Mouse (Mus musculus) testis, adult 2 months (tissue): ENCODE measurements at regions not wholly inside any gene's neighbourhood (a gene's known extent, or its start where the extent isn't known, plus 50 kb on each side); places are given as distances from the start of the nearest gene placed in this dataset.
"Not testable (repeated sequence)": the region's sequence is repeated elsewhere in the genome, so short reads cannot be mapped to it uniquely, and the experiment has no call there.

ENCODE experiments used
- H3K27ac ChIP-seq: fragments of 200-500 bp; 2 replicates; pipeline ENCODE4 v1.5.1; 2012; ENCODE audit warnings: low read depth, low read length; ENCODE audit not compliant: control insufficient read depth, insufficient read depth
- H3K27me3 ChIP-seq: fragments of 200-500 bp; 2 replicates; pipeline ENCODE4 v1.6.1; 2012; ENCODE audit warnings: mild to moderate bottlenecking, low read length, moderate library complexity; ENCODE audit not compliant: control insufficient read depth, insufficient read depth
- H3K36me3 ChIP-seq: fragments of 200-500 bp; 2 replicates; pipeline ENCODE4 v1.6.1; 2012; ENCODE audit warnings: mild to moderate bottlenecking, low read length; ENCODE audit not compliant: control insufficient read depth, insufficient read depth
- H3K4me1 ChIP-seq: fragments of 200-500 bp; 2 replicates; pipeline ENCODE4 v1.6.1; 2012; ENCODE audit warnings: low read length; ENCODE audit not compliant: control insufficient read depth, insufficient read depth
- H3K4me3 ChIP-seq: fragments of 200-500 bp; 2 replicates; pipeline ENCODE4 v1.5.1; 2012; ENCODE audit warnings: low read depth, mild to moderate bottlenecking, low read length, moderate library complexity, mixed read lengths; ENCODE audit not compliant: control insufficient read depth
- CTCF ChIP-seq: fragments of 200-500 bp; IDR thresholded peaks from 2 replicates; pipeline ENCODE4 v1.5.1; 2012; ENCODE audit warnings: low read depth, mild to moderate bottlenecking, inconsistent platforms, low read length, moderate library complexity; ENCODE audit not compliant: control insufficient read depth, insufficient read depth, insufficient replicate concordance
- POLR2A ChIP-seq: fragments of 200-500 bp; IDR thresholded peaks from 2 replicates; pipeline ENCODE4 v1.6.1; 2012; ENCODE audit warnings: low read depth, mild to moderate bottlenecking, inconsistent platforms, low read length, moderate library complexity; ENCODE audit not compliant: control insufficient read depth

- no peak for TF ChIP-seq POLR2A
- no peak for TF ChIP-seq CTCF
- H3K4me1 ChIP-seq, result no peaks in the 10 kb centered on the region
- no peak overlapping the region for H3K27ac ChIP-seq
- no peaks in the 10 kb centered on the region for H3K27me3 ChIP-seq
- no peaks in the 10 kb centered on the region for H3K36me3 ChIP-seq
- H3K4me3 ChIP-seq, result no peak overlapping the region
Measured at GRCm38 (mm10) chr11:111996395-111996794, 785.6 kb upstream of the Sox9 start.

- H3K36me3 ChIP-seq, H3K27me3 ChIP-seq, H3K27ac ChIP-seq, H3K4me3 ChIP-seq, H3K4me1 ChIP-seq: not testable (repeated sequence)
Measured at GRCm38 (mm10) chr11:112010848-112011247, 771.2 kb upstream of the Sox9 start.

- no peaks in the 10 kb centered on the region for H3K27me3 ChIP-seq
- H3K4me3 ChIP-seq, result no peak overlapping the region
- H3K4me1 ChIP-seq, result no peaks in the 10 kb centered on the region
- H3K27ac ChIP-seq, result no peak overlapping the region
- no peaks in the 10 kb centered on the region for H3K36me3 ChIP-seq
- no peak for TF ChIP-seq POLR2A
- no peak for TF ChIP-seq CTCF
Measured at GRCm38 (mm10) chr11:112017906-112018305, 764.1 kb upstream of the Sox9 start.

- Histone ChIP-seq H3K4me1 (no peaks in the 10 kb centered on the region), H3K4me3 (no peak overlapping the region), H3K36me3 (no peaks in the 10 kb centered on the region), H3K27me3 (no peaks in the 10 kb centered on the region), H3K27ac (no peak overlapping the region)
- TF ChIP-seq POLR2A (no peak), CTCF (no peak)
Measured at GRCm38 (mm10) chr11:112028031-112028430, 754.0 kb upstream of the Sox9 start.

GRCm38 (mm10) chr11:112038741-112039140 lies 743.3 kb upstream of the Sox9 start:
- TF ChIP-seq CTCF (no peak), POLR2A (no peak)
- no peaks in the 10 kb centered on the region for H3K4me1 ChIP-seq
- no peaks in the 10 kb centered on the region for H3K36me3 ChIP-seq
- H3K27ac ChIP-seq, result no peak overlapping the region
- H3K4me3 ChIP-seq, result no peak overlapping the region
- no peaks in the 10 kb centered on the region for H3K27me3 ChIP-seq

GRCm38 (mm10) chr11:112044455-112044854 lies 737.6 kb upstream of the Sox9 start:
- TF ChIP-seq POLR2A (no peak), CTCF (no peak)
- Histone ChIP-seq H3K27ac (no peak overlapping the region), H3K4me3 (no peak overlapping the region), H3K4me1 (no peaks in the 10 kb centered on the region), H3K36me3 (no peaks in the 10 kb centered on the region), H3K27me3 (no peaks in the 10 kb centered on the region)

GRCm38 (mm10) chr11:112045353-112045752 lies 736.7 kb upstream of the Sox9 start:
- Histone ChIP-seq H3K27me3 (no peaks in the 10 kb centered on the region), H3K36me3 (no peaks in the 10 kb centered on the region), H3K4me1 (no peaks in the 10 kb centered on the region), H3K4me3 (no peak overlapping the region), H3K27ac (no peak overlapping the region)
- TF ChIP-seq POLR2A (no peak), CTCF (no peak)

GRCm38 (mm10) chr11:112050362-112050761 lies 731.7 kb upstream of the Sox9 start:
- TF ChIP-seq CTCF (no peak), POLR2A (no peak)
- Histone ChIP-seq H3K27me3 (no peaks in the 10 kb centered on the region), H3K27ac (no peak overlapping the region), H3K4me1 (no peaks in the 10 kb centered on the region), H3K36me3 (no peaks in the 10 kb centered on the region), H3K4me3 (no peak overlapping the region)
